Mouse (Mus musculus) megakaryocyte-erythroid progenitor cell, adult 5-6 weeks (primary cell): ENCODE measurements around the gene Oard1. TPM values are rescaled to one million over a fixed set of nuclear protein-coding genes. Genes with fewer than 3 reads are reported as not detected.

ENCODE experiments used
- ATAC-seq: replicated peaks from 2 replicates; pipeline ENCODE4 v1.8.0; 2016; ENCODE audit warnings: mild to moderate bottlenecking, inconsistent platforms; ENCODE audit not compliant: severe bottlenecking, poor library complexity, low FRiP score, low TSS enrichment
- total RNA-seq, 2 experiments: library from RNA; stranded (forward) in 1 of 2; stranded (reverse) in 1 of 2; fragments of 200-1000, 215-1000 nt in 1 of 2; fragments of >200 nt in 1 of 2; fragmentation: Nextera tagmentation in 1 of 2; gene quantifications; 2 replicates each; pipeline ENCODE4 v1.2.3; 2014 to 2017

Gene Oard1
- total RNA-seq, 2 experiments from 2014 or later, result 56.0 to 76.9 TPM

- ATAC-seq, result no peak
Observed at GRCm38 (mm10) chr17:48463391-48463790, 53.6 kb downstream of the Oard1 start.

Other genes starting within 250 kb of the Oard1 start
- not detected in 2 replicates for gene A530064D06Rik, start 242.7 kb upstream of the Oard1 start, total RNA-seq (2014; fragmentation: Nextera tagmentation)
- not detected in 2 replicates for gene A530064D06Rik, start 242.7 kb upstream of the Oard1 start, total RNA-seq (2017)
- gene Trem1, start 177.2 kb upstream of the Oard1 start, total RNA-seq (2014; fragmentation: Nextera tagmentation), result not detected in 2 replicates
- 0.27 and 0.94 TPM in 2 replicates for gene Trem1, start 177.2 kb upstream of the Oard1 start, total RNA-seq (2017)
- 3.8 TPM in 1 of 2 replicates, not detected in the other for gene Trem3, start 162.2 kb upstream of the Oard1 start, total RNA-seq (2014; fragmentation: Nextera tagmentation)
- gene Trem3, start 162.2 kb upstream of the Oard1 start, total RNA-seq (2017), result 0.84 TPM in 1 of 2 replicates, not detected in the other
- not detected in 2 replicates for gene Treml4, start 145.7 kb upstream of the Oard1 start, total RNA-seq (2014; fragmentation: Nextera tagmentation)
- gene Treml4, start 145.7 kb upstream of the Oard1 start, total RNA-seq (2017), result 0.46 TPM in 1 of 2 replicates, not detected in the other
- gene Treml2, start 110.5 kb upstream of the Oard1 start, total RNA-seq (2014; fragmentation: Nextera tagmentation), result 39.3 and 64.8 TPM in 2 replicates
- 23.7 and 37.2 TPM in 2 replicates for gene Treml2, start 110.5 kb upstream of the Oard1 start, total RNA-seq (2017)
- gene B430306N03Rik, start 93.9 kb upstream of the Oard1 start, total RNA-seq (2014; fragmentation: Nextera tagmentation), result 0.12 TPM in 1 of 2 replicates, not detected in the other
- 0.28 TPM in 1 of 2 replicates, not detected in the other for gene B430306N03Rik, start 93.9 kb upstream of the Oard1 start, total RNA-seq (2017)
- not detected in 2 replicates for gene Trem2, start 63.6 kb upstream of the Oard1 start, total RNA-seq (2014; fragmentation: Nextera tagmentation)
- gene Trem2, start 63.6 kb upstream of the Oard1 start, total RNA-seq (2017), result 0.19 TPM in 1 of 2 replicates, not detected in the other
- gene Treml1, start 50.1 kb upstream of the Oard1 start, total RNA-seq (2014; fragmentation: Nextera tagmentation), result 1.0 and 1.7 TPM in 2 replicates
- gene Treml1, start 50.1 kb upstream of the Oard1 start, total RNA-seq (2017), result 5.2 and 12.9 TPM in 2 replicates
- 89.3 and 113 TPM in 2 replicates for gene Nfya, start 108 bp upstream of the Oard1 start, total RNA-seq (2014; fragmentation: Nextera tagmentation)
- gene Nfya, start 108 bp upstream of the Oard1 start, total RNA-seq (2017), result 32.8 and 55.7 TPM in 2 replicates
- 1.7 TPM in 1 of 2 replicates, not detected in the other for gene Apobec2, start 22.9 kb downstream of the Oard1 start, total RNA-seq (2014; fragmentation: Nextera tagmentation)
- gene Apobec2, start 22.9 kb downstream of the Oard1 start, total RNA-seq (2017), result 0.30 TPM in 1 of 2 replicates, not detected in the other
- 192 and 203 TPM in 2 replicates for gene Tspo2, start 41.5 kb downstream of the Oard1 start, total RNA-seq (2014; fragmentation: Nextera tagmentation)
- 86.3 and 160 TPM in 2 replicates for gene Tspo2, start 41.5 kb downstream of the Oard1 start, total RNA-seq (2017)
- 4.2 and 7.1 TPM in 2 replicates for gene Unc5cl, start 44.9 kb downstream of the Oard1 start, total RNA-seq (2014; fragmentation: Nextera tagmentation)
- 5.1 and 5.7 TPM in 2 replicates for gene Unc5cl, start 44.9 kb downstream of the Oard1 start, total RNA-seq (2017)